Mouse (Mus musculus): ENCODE results near the gene Ttll7.

DNA sequence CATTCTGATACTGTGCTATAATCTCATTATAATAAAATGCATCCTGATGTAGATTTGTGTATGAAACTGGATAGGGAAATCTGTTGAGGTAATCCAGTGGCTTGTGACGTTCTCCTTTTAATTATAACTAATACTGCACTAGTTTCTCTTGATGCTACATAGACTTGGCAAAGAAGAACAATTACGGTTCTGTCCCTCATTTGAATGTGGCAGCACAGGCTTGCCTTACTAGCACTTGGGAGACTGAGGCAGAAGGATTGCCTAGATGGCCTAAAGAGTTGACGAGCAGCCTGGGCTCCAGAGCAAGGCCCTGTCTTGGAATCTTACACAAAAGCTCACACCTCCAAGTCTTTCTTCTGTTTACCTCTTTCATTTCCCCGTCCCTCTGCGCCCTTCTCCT lies 80.3 kb downstream of the Ttll7 start:
- TF ChIP-seq CTCF (IDR thresholded peaks at IDR 0.05) = no peak
- TF ChIP-seq EP300 (IDR thresholded peaks at IDR 0.05) = no peak
